Mouse (Mus musculus): Measurements from ENCODE around the gene Golga1. TPM values are rescaled to one million over a fixed set of nuclear protein-coding genes. Genes with fewer than 3 reads are reported as not detected.

Gene Golga1
- polyA plus RNA-seq, 1 experiment, result 40.2 TPM

- TF ChIP-seq CTCF (IDR thresholded peaks at IDR 0.05; ENCODE audit: extremely low read depth, insufficient read depth, low read length) (no peak), POLR2A (IDR thresholded peaks at IDR 0.05; ENCODE audit: extremely low read depth, insufficient read depth, low read length) (no peak)
- Histone ChIP-seq H3K27ac (ENCODE audit: insufficient read depth, low read length) (no peak overlapping the region), H3K4me1 (ENCODE audit: control insufficient read depth, insufficient read depth, low read length) (no peaks in the 10 kb centered on the region), H3K4me3 (ENCODE audit: insufficient read depth, low read length) (no peak overlapping the region)
These were observed 95.7 kb downstream of the Golga1 start for GRCm38 (mm10) chr2:38969650-38970049.

Other genes with a start within 250 kb of the Golga1 start
- 7.7 and 7.9 TPM in 2 replicates for gene Nr6a1, start 137.9 kb downstream of the Golga1 start, polyA plus RNA-seq (2012; rRNA removed)
- 2.0 TPM in 2 replicates for gene Olfml2a, start 133.6 kb downstream of the Golga1 start, polyA plus RNA-seq (2012; rRNA removed)
- 1.0 and 1.1 TPM in 2 replicates for gene Wdr38, start 68.1 kb downstream of the Golga1 start, polyA plus RNA-seq (2012; rRNA removed)
- gene Arpc5l, start 60.2 kb downstream of the Golga1 start, polyA plus RNA-seq (2012; rRNA removed), result 108 and 112 TPM in 2 replicates
- 254 and 275 TPM in 2 replicates for gene Rpl35, start 59.9 kb downstream of the Golga1 start, polyA plus RNA-seq (2012; rRNA removed)
- gene Scai, start 125.2 kb upstream of the Golga1 start, polyA plus RNA-seq (2012; rRNA removed), result 12.2 and 14.2 TPM in 2 replicates
- 45.2 and 47.4 TPM in 2 replicates for gene Ppp6c, start 160.9 kb upstream of the Golga1 start, polyA plus RNA-seq (2012; rRNA removed)